Mouse (Mus musculus) neural tube, embryonic 11.5 days (tissue): ENCODE data around the gene Elmo1. TPM values are rescaled to one million over a fixed set of nuclear protein-coding genes. Genes with fewer than 3 reads are reported as not detected.
"Not testable (repeated sequence)": the region's sequence is repeated elsewhere in the genome, so short reads cannot be mapped to it uniquely, and the experiment has no call there.

Experiments used
- ATAC-seq: fragments of 200-750 bp; cut with Nextera tagmentation; 2 replicates; pipeline ENCODE4 v1.8.0; 2017; ENCODE audit warnings: moderate number of reproducible peaks, mild to moderate bottlenecking, moderate TSS enrichment, moderate library complexity; ENCODE audit not compliant: insufficient read depth, low FRiP score, low TSS enrichment
- DNase-seq: peaks from one replicate; pipeline ENCODE4 v3.0.0-alpha.2; 2015; ENCODE audit warnings: low spot score
- H3K27ac ChIP-seq: fragments of 300-500 bp; sonication (generic); 2 replicates; pipeline ENCODE4 v1.5.1; 2014; ENCODE audit warnings: low read depth, mild to moderate bottlenecking, low read length
- H3K27me3 ChIP-seq: fragments of 300-500 bp; sonication (generic); 2 replicates; pipeline ENCODE4 v1.6.1; 2014; ENCODE audit warnings: mild to moderate bottlenecking, low read length, mixed read lengths; ENCODE audit not compliant: control insufficient read depth, insufficient read depth
- H3K36me3 ChIP-seq: fragments of 300-500 bp; sonication (generic); 2 replicates; pipeline ENCODE4 v1.6.1; 2014; ENCODE audit warnings: mild to moderate bottlenecking, low read length, moderate library complexity, mixed read lengths; ENCODE audit not compliant: control insufficient read depth, insufficient read depth
- H3K4me1 ChIP-seq: fragments of 300-500 bp; sonication (generic); 2 replicates; pipeline ENCODE4 v1.6.1; 2014; ENCODE audit warnings: low read length, mixed read lengths; ENCODE audit not compliant: control insufficient read depth, insufficient read depth
- H3K4me2 ChIP-seq: fragments of 300-500 bp; sonication (generic); 2 replicates; pipeline ENCODE4 v1.6.1; 2014; ENCODE audit warnings: low read depth, mild to moderate bottlenecking, moderate library complexity
- H3K4me3 ChIP-seq: fragments of 300-500 bp; sonication (generic); 2 replicates; pipeline ENCODE4 v1.5.1; 2014; ENCODE audit warnings: low read depth, low read length
- H3K9ac ChIP-seq: fragments of 300-500 bp; sonication (generic); 2 replicates; pipeline ENCODE4 v1.6.1; 2014; ENCODE audit warnings: mild to moderate bottlenecking, low read length
- H3K9me3 ChIP-seq: fragments of 300-500 bp; sonication (generic); 2 replicates; pipeline ENCODE4 v1.6.1; 2016; ENCODE audit warnings: low read length; ENCODE audit not compliant: control insufficient read depth
- WGBS: fragments of 180-500 bp; shearing (Covaris S2); extraction: QIAGEN DNeasy Blood & Tissue Kit; methylation state at CpG from one replicate; pipeline ENCODE4 v1.1.7; 2014; 5-methylcytosine and 5-hydroxymethylcytosine counted together
- polyA plus RNA-seq: library from polyadenylated mRNA; unstranded; fragments of >200 nt; fragmentation: Nextera tagmentation; extraction: Ambion mirVana; gene quantifications from 2 replicates; pipeline ENCODE4 v1.2.1, GENCODE M21; 2014

Gene Elmo1
- polyA plus RNA-seq, 1 experiment from 2014 or later, result 28.7 TPM

- ATAC-seq, result no peak
- Histone ChIP-seq H3K36me3 (no peaks in the 10 kb centered on the region), H3K9ac (no peak overlapping the region), H3K9me3 (no peaks in the 10 kb centered on the region), H3K27ac (no peak overlapping the region), H3K4me3 (no peak overlapping the region), H3K4me2 (no peak overlapping the region), H3K27me3 (no peaks in the 10 kb centered on the region), H3K4me1 (peaks cover 4% of the 10 kb centered on the region; the same call in 1 of the 2 replicates)
- DNase-seq, result no peak
- 82% methylated on average over 5 of the region's 5 CpGs for WGBS
Measured at GRCm38 (mm10) chr13:20619946-20620345, 529.5 kb downstream of the Elmo1 start.

- DNase-seq, result no peak
- Histone ChIP-seq H3K4me2 (no peak overlapping the region), H3K27me3 (no peaks in the 10 kb centered on the region), H3K27ac (no peak overlapping the region), H3K36me3 (no peaks in the 10 kb centered on the region), H3K4me3 (no peak overlapping the region), H3K4me1 (no peaks in the 10 kb centered on the region), H3K9me3 (no peaks in the 10 kb centered on the region), H3K9ac (no peak overlapping the region)
- 80% methylated on average over 7 of the region's 7 CpGs for WGBS
- ATAC-seq, result no peak
Measured at GRCm38 (mm10) chr13:20623071-20623850, 532.9 kb downstream of the Elmo1 start.

DNA sequence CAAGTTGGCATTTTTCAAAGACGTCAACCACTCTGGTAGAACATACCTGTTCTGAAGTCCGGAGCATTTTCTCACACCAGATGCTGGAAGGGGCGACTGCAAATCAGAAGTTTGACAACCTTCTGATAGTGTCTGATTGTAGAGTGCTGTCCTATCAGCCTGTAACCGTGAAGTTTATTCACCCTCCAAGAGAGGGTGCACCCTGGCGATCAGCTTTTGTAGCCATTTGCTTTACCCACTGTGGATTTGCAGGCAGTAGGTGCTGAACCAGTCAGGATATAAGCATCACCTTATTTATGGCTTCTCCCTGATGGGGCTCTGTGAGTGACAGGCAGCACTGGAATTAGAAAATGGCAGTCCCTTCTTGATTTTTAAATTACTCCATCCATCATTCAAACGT is 537.4 kb downstream of the Elmo1 start:
- H3K9me3 ChIP-seq, result no peaks in the 10 kb centered on the region
- no peak overlapping the region for H3K9ac ChIP-seq
- no peaks in the 10 kb centered on the region for H3K27me3 ChIP-seq
- ATAC-seq (no peak), DNase-seq (no peak)
- H3K27ac ChIP-seq, result no peak overlapping the region
- H3K4me2 ChIP-seq, result no peak overlapping the region
- H3K4me1 ChIP-seq, result no peaks in the 10 kb centered on the region
- H3K36me3 ChIP-seq, result no peaks in the 10 kb centered on the region
- no peak overlapping the region for H3K4me3 ChIP-seq
- 88% methylated on average over 6 of the region's 6 CpGs for WGBS

DNA sequence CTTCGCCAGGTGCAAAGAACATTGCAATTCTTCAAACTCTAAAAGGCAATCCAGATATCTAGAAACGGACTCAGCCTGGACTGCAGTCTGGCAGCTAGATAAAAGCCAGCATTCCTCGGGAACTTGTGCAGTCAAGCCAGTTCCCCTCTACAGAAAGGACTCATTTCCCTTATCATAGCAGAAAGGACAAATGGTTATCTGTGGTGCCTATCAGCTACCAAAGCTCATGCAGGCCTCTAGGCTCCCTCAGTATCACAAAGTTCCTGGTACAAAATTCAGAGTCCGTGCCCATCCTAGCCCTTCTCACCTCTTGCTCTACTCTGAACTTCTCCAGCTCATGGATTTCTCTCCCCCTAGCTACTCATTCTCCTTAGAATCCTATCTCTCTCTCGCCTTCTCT is 542.1 kb downstream of the Elmo1 start:
- Histone ChIP-seq H3K4me2 (no peak overlapping the region), H3K4me1 (no peaks in the 10 kb centered on the region), H3K36me3 (no peaks in the 10 kb centered on the region), H3K27me3 (no peaks in the 10 kb centered on the region), H3K4me3 (no peak overlapping the region), H3K9ac (no peak overlapping the region), H3K9me3 (no peaks in the 10 kb centered on the region), H3K27ac (no peak overlapping the region)
- DNase-seq (no peak), ATAC-seq (no peak)
- WGBS, result 79% methylated on average over 5 of the region's 5 CpGs

DNA sequence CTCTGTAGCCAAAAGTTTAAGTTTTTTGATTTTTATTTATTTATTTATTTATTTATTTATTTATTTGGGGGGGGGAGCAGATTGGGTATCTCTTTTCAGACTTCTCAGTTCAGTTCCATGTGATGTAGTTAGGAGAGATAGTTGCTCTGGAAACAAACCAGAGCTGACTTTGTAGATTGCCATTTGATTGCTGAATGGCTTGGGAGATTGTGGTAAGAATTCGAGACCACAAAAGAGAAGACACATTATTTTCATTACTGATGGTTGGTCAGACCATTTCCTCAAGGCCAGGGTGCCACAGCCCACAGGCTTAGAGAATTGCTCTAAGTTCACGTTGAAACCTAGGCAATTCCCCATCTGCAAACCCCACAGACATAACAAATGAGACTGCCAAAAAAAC is 544.3 kb downstream of the Elmo1 start:
- not testable (repeated sequence) for H3K9me3 ChIP-seq, ATAC-seq, H3K36me3 ChIP-seq, H3K27me3 ChIP-seq, H3K4me2 ChIP-seq, H3K4me1 ChIP-seq, H3K9ac ChIP-seq, H3K4me3 ChIP-seq, DNase-seq, H3K27ac ChIP-seq
- WGBS, result 81% methylated on average over 1 of the region's 2 CpGs

DNA sequence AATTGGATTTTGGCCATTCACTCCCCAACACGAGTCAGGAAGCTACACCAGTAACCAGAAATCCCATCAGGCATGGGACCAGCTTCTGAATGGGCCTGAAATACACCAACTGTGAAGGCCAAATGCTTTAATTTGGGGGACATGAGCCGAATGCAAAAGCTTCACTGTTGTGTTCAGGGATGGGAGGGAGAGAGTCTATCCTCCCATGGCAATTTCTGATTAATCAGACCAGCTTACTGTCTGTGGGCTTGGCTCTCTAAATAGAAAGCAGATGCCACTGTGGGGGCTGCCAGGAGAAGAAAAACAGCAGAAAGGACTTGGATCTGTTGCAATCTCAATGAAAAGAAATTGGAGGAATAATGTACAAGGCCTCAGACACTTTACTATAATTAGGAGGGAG is 545.2 kb downstream of the Elmo1 start:
- WGBS, result 77% methylated on average over 2 of the region's 2 CpGs
- no peak for DNase-seq
- no peaks in the 10 kb centered on the region for H3K27me3 ChIP-seq

More for the DNA sequence above, 545.2 kb downstream of the Elmo1 start:
- Histone ChIP-seq H3K27ac (no peak overlapping the region), H3K9ac (no peak overlapping the region), H3K9me3 (no peaks in the 10 kb centered on the region), H3K4me1 (no peaks in the 10 kb centered on the region), H3K4me2 (no peak overlapping the region), H3K4me3 (no peak overlapping the region), H3K36me3 (no peaks in the 10 kb centered on the region)
- no peak for ATAC-seq
